Mouse (Mus musculus): ENCODE data around the gene Gm20509.
"Not testable (repeated sequence)": the region's sequence is repeated elsewhere in the genome, so short reads cannot be mapped to it uniquely, and the experiment has no call there.

The Gm20509 gene

DNA sequence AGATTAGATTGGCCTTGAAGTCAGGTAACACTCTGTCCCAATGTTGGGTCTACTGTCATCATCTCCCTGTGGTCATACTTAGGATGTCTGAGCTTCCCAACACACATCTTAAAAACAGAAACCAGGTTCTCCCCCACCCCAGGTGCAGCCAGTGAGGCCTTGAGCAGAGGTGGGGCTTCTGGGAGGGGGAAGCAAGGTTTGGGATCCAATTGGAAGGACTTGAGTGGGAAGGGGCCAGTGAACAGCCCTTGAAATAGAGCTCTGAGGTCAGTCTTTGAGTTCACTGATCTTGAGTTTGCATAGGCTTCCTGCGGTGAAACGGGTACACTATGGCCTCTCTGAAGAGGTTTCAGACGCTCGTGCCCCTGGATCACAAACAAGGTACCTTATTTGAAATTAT lies at the start of gene Gm20509:
TSS of gene Gm20509 (plus strand) at position 290 of the 400 bp plus-strand sequence.
- no peak for DNase-seq (ENCODE audit: low read depth)

DNA sequence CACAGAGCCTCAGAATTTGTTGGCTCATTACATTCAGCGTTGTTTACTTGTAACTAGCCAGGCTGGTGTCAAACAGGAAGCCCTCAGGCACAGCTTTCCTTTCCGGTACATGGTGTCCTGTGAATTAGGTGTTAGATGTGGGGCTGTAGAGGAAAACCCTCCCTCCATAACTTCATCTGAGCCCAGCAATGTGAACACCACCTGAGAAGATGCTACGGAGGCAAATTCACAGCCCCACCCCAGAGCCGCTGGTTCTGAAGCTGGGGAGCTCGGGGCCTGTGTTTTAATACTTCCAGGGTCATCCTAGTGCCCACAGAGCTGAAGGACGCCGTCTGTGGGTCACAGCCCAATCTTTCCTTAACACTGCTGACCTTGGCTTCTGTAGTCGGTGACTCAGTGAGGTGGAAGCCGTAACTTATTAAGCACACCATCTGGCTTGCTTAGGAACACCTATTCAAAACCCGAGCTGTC lies 46.8 kb upstream of the Gm20509 start:
- no peak for DNase-seq (ENCODE audit: low read depth)

DNA sequence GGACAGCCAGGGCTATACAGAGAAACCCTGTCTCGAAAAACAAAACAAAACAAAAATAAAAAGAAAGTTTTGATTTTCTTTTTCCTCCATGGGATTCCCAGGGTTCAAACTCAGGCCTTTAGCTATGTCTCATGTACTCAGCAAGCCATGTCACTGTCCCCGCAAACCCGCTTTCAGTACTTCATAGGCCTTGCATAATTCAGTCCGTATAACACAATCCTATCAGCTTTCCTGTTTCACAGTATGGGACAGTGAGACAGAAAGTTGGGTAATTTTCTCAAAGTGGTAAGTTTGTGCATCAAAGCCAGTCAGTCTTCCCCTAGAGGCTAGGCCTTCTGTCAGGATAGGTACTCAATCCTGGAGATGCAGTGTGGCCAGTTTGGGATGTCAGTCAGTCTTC lies 43.0 kb upstream of the Gm20509 start:
- DNase-seq (ENCODE audit: low read depth) = no peak

DNA sequence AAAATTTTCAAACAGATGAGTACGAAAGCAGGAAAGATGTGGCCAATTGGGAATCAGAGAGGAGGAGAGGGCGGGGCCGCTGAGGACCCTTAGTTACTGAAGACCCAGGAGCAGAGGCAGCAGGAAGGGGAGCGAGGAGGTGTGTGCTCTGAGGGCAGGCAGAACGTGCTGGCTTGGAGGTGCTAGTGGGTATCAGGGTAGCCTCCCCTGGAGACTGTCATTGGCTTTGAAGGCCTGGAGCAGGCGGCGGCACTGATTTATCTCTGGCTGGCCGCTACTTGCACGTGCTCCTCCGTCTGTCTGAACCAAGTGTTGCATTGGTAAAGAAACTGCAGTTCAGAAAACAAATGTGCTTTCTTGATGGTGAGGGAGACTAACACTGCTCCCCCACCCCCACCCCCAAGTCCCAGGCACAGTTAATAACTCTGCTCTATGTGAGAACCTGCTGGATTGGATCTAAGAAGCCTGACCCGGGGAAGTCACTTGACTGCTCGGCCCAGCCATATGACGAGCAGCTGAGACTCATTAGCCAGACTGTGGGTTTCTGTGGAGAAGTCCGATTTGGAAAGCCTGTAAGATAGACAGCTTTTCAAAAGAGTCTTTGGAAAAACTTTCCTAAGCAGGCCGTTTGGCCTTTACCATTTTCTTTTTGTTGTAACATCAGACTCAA lies 38.5 kb upstream of the Gm20509 start:
- peak; percentile 17 for DNase-seq (ENCODE audit: low read depth)

DNA sequence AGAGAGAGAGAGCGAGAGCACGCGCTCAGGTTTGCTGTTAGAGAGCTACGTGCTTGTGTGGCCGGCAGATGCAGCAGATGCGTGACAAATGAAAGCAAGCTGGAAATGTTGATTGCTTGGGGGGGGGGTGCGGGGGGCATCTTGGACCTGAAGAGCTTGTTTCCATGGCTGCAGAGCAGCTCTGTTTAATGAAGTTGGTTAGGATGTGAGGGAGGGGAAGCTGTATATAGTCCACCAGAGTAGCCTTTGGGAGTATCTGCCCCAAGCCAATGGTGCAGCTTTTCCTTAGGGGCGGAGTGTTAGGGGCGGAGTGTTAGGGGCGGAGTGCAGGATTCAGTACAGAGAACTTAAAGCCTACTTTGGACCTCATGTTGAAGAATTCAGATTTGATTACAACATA lies 35.2 kb upstream of the Gm20509 start:
- no peak for DNase-seq (ENCODE audit: low read depth)

GRCm38 (mm10) chr9:73068230-73068679 lies 34.0 kb upstream of the Gm20509 start:
- DNase-seq (ENCODE audit: low read depth) = peak; percentile 8

- no peak for DNase-seq (ENCODE audit: low read depth)
Observed at GRCm38 (mm10) chr9:73068688-73069087, 33.6 kb upstream of the Gm20509 start.

DNA sequence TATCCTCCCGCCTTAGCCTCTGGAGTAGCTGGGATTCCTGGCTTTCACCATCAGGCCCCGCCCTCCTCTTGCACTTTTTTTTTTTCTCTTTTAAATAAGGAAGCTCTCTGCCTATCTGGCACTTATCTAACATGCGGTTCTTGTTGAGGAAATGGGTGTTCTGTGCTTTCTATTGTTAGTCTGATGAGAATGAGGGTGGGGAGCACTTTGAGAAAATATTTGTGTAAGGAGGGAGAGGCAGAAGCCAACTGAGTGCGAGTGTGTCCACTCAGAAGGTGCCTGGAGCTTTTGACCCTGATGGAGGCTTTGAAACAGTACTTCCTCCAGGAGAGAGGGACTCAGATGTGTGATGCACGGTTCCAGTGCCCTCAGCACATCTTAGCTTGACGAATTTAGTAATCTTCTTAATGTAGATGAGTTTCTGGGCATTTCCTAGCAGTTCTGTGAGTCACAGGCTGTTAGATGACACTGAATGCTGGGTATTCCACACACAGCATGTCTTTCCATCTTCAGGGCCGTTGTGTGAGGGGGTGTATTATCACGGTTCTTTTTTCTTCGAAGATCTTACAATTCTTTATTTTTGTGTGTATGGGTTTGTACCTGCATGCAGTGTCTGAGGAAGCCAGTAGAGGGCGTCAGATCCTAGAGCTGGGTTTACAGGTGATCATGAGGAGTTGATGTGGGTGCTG lies 31.2 kb upstream of the Gm20509 start:
- no peak for DNase-seq (ENCODE audit: low read depth)

GRCm38 (mm10) chr9:73072426-73072825 lies 29.8 kb upstream of the Gm20509 start:
- DNase-seq (ENCODE audit: low read depth) = no peak

DNA sequence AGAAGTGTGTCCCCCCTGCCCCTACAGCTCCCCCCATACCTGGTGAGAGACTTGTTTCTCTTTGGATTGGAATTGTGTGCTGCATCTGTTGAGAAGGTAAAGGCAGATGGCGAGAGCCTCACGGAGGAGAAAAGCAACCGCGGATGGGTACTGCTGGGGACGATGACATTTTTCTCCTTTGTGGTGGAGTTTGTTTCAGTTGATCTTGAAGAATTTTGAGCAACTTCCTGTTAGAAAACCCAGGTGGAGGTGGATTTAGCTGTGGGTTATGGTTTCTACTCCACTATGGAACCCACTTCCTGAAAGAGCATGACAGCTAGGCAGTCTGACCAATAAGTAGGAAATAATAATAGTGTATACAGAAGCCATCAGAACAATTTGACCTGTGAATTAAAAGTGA lies 29.1 kb upstream of the Gm20509 start:
- no peak for DNase-seq (ENCODE audit: low read depth)

- not testable (repeated sequence) for DNase-seq (ENCODE audit: low read depth)
Observed at GRCm38 (mm10) chr9:73079349-73079748, 22.9 kb upstream of the Gm20509 start.

DNA sequence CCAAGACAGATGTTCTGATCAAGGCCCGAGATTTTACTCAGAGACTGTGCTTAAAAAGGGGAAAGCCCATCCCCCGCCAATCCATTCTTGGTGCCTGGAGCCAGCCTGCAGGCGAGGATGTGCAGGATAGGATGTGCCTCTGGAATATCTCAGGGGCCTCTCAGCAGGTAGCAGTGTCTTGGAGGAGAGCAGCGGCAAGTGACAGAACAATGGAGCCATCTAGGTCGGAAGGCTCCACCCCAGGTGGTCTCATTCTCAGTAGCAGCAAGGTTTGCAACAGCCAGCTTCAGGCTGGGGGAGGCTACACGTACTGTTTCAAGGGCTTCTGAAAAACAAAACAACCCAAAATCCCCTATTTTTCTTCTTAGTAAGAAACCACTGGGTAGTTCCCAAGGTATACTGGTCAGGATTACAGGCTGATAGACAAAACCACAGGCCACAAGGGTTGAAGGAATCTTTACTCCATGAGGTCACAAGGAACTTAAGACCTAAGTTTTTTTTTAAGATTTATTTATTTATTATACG lies 22.4 kb upstream of the Gm20509 start:
- DNase-seq (ENCODE audit: low read depth) = no peak

- no peak for DNase-seq (ENCODE audit: low read depth)
Observed at GRCm38 (mm10) chr9:73082291-73083000, 19.8 kb upstream of the Gm20509 start.

DNA sequence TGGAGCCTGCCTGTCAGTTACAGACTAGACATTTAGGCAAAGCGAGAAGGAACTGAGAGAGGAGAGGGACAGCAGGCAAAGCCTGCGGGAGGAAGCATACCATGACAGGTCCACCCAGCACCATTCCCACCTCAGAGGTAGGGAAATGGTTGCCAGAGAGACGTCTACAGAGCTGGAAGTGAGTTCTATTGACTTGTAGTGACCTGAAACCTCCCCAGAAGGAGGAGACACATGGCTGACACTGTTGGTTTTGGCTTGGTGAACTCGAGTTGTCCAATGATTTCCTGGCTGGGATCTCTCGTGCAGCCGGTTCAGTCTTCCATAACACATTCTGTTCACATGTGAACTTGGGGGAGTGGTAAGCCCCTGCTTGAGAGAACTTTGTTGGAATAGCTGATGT lies 18.3 kb upstream of the Gm20509 start:
- no peak for DNase-seq (ENCODE audit: low read depth)

- DNase-seq (ENCODE audit: low read depth) = no peak
Observed at GRCm38 (mm10) chr9:73085845-73086244, 16.4 kb upstream of the Gm20509 start.

GRCm38 (mm10) chr9:73087121-73087520 lies 15.1 kb upstream of the Gm20509 start:
- no peak for DNase-seq (ENCODE audit: low read depth)

DNA sequence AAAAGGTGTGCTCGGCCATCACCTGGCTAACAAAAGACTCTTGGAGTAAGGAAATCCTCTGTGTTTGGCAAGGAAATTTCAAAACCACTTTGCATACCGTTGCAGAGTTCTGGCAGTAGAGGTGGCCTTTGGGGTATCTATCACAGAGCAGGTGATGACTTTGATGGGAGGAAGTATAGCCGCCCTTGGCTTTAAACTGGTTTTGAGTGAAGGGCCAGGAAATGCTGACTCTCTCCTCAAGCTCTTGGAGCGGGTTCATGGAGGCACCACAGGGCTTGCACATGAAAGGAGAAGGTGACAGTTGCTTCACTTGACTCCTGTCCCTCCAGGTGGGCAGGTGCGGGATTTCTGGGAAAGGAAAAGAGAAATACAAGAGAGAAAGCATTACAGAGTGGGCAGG lies 14.7 kb upstream of the Gm20509 start:
- no peak for DNase-seq (ENCODE audit: low read depth)

- DNase-seq (ENCODE audit: low read depth) = no peak
Observed at GRCm38 (mm10) chr9:73089222-73089920, 12.9 kb upstream of the Gm20509 start.

GRCm38 (mm10) chr9:73090121-73090520 lies 12.1 kb upstream of the Gm20509 start:
- DNase-seq (ENCODE audit: low read depth) = no peak

- peak; percentile 75 for DNase-seq (ENCODE audit: low read depth)
Observed at GRCm38 (mm10) chr9:73091747-73092146, 10.5 kb upstream of the Gm20509 start.

DNA sequence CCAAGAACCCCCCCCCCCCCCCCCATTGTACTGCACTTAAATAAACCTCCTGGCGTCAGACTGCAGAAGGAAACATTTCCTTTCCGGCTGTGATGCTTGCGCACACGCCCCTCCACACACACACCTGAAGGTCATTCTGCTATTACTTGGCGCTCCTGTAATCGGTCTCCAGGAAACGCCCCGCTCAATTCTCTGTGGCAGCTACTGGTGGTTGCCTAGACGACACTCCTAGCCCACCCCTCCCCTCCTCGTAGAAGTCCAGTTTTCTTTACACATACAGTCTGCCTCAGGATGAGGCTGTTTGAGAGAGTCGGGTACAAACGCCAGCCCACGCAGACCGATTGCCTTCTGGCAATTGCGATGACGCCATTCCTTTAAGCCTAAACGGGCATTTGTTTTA lies 7.7 kb upstream of the Gm20509 start:
- DNase-seq (ENCODE audit: low read depth) = no peak

GRCm38 (mm10) chr9:73097898-73098297 lies 4.4 kb upstream of the Gm20509 start:
- DNase-seq (ENCODE audit: low read depth) = no peak
